Mouse (Mus musculus): Measurements from ENCODE around the gene Chmp6.

DNA sequence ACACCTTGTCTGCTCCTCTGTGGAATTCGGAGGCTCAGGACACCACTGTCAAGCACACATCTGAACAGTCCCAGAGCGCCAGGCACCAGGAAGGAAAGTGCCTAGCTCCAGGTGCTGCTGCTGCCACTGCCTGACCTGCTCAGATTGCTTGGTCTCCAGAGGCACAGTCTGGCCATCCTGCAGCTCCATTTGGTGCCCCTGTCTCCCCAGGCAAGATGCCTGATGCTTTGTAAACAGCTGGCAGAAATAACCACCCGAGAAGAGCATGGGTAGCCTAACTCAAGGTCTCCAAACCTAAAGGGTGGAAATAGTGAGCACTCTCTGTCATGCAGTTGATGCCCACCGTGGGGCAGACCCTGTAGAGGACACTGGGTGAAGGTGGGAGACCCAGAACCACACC lies 1.1 kb downstream of the Chmp6 start:
- TF ChIP-seq POLR2A (IDR thresholded peaks at IDR 0.05; ENCODE audit: insufficient read depth, low read depth, low read length) (no peak), CTCF (IDR thresholded peaks at IDR 0.05) (no peak)
